7 mouse cellular contexts compared by ENCODE assay signal in the genomic region with DNA sequence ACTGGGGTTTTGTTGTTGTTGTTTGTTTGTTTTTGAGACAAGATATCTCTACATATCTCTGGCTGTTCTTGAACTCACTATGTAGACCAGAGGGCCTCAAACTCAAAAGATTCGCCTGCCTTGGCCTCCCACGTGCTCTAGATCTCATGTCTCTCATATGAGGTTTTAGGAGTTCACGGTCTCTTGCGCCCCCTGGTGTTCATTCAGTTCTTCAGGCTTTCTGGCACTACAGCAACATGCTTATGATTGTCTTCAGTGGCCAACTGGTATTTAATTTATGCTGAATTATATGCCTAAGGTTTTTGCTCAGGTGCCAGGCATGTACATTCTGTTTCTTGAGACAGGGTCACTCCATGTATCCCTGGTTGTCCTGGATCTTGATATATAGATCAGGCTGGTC. TPM values are rescaled to one million over a fixed set of nuclear protein-coding genes. Genes with fewer than 3 reads are reported as not detected.
A peak's percentile ranks its signal among the peaks of the same experiment; 100 is the strongest.
DNase-seq lines count a peak whose midpoint lies in the region; ATAC-seq lines count a peak whose summit lies in the region.

No protein-coding gene starts in this region.

- H3K27ac ChIP-seq in midbrain, embryonic 14.5 days (replicated peaks; ENCODE audit: low read depth, low read length): no peak overlapping the region

- H3K9me3 ChIP-seq in midbrain, embryonic 14.5 days (ENCODE audit: control insufficient read depth, low read length): no peaks in the 10 kb centered on the region

- peaks cover 22% of the 10 kb centered on the region for H3K36me3 ChIP-seq in midbrain, embryonic 14.5 days (ENCODE audit: control insufficient read depth, insufficient read depth, low read length)

- peak; percentile 89 for DNase-seq in ZHBTc4 (ENCODE audit: low read depth, low spot score)
- peak; percentile 79 for DNase-seq in cerebellum, adult 9-11 months
- DNase-seq in frontal cortex, postnatal 10 days (ENCODE audit: low spot score in 2 of 2): peak; percentile 73 to 81
- peak; percentile 92 to 93 for DNase-seq in left cerebral cortex, postnatal 14 days (ENCODE audit: low spot score in 2 of 2)
- DNase-seq in midbrain, embryonic 14.5 days: peak; percentile 92
- DNase-seq in spleen, postnatal 10 days (ENCODE audit: low spot score in 2 of 2): peak; percentile 71 to 91

- intact Hi-C loops in left cerebral cortex, postnatal 14 days (cut with DNase I): loop anchor here (1.0 to 5.0 kb wide), 2 partner anchors 35 to 162 kb away; no protein-coding TSS in a partner anchor

- 3% methylated on average over 4 of the region's 4 CpGs for WGBS in midbrain, embryonic 14.5 days

- H3K4me3 ChIP-seq in midbrain, embryonic 14.5 days (replicated peaks; ENCODE audit: low read depth, low read length): no peak overlapping the region

- H3K27me3 ChIP-seq in midbrain, embryonic 14.5 days (ENCODE audit: control insufficient read depth, insufficient read depth, low read length): no peaks in the 10 kb centered on the region

- H3K4me2 ChIP-seq in midbrain, embryonic 14.5 days (ENCODE audit: low read length): no peak overlapping the region

- no peak overlapping the region for H3K9ac ChIP-seq in midbrain, embryonic 14.5 days (replicated peaks; ENCODE audit: low read length)

- peaks cover 11% of the 10 kb centered on the region for H3K4me1 ChIP-seq in midbrain, embryonic 14.5 days (ENCODE audit: control insufficient read depth, insufficient read depth, low read length)

- peak; percentile 91 for ATAC-seq in inflammation-experienced regulatory T-cells, adult 6 months
- ATAC-seq in midbrain, embryonic 14.5 days (ENCODE audit: low FRiP score, low TSS enrichment): no peak

RNA-seq across cellular contexts. Expression of a gene that starts 6.3 kb away (rescaled TPM):
- polyA plus RNA-seq in inflammation-experienced regulatory T-cells, adult 6 months (2017; shearing (Covaris generic)): 1 to 10 TPM; 4.2 to 5.4 (median 4.4) TPM
- 1 to 10 TPM; 6.2 to 8.1 TPM for total RNA-seq in left cerebral cortex, postnatal 14 days (2021)
- polyA plus RNA-seq in midbrain, embryonic 14.5 days (2014; fragmentation: Nextera tagmentation; extraction: Ambion mirVana): 4.8 and 7.1 TPM in 2 replicates

RNA-seq across cellular contexts. Expression of a gene that starts 22.1 kb away (rescaled TPM):
- polyA plus RNA-seq in inflammation-experienced regulatory T-cells, adult 6 months (2017; shearing (Covaris generic)): under 1 TPM; 0.10 to 0.82 (median 0.71) TPM
- total RNA-seq in left cerebral cortex, postnatal 14 days (2021): under 1 TPM; 0.15 to 0.27 TPM
- polyA plus RNA-seq in midbrain, embryonic 14.5 days (2014; fragmentation: Nextera tagmentation; extraction: Ambion mirVana): 0.24 and 0.63 TPM in 2 replicates

RNA-seq across cellular contexts. Expression of a gene that starts 27.4 kb away (rescaled TPM):
- 10 to 100 TPM; 56.5 to 71.6 (median 62.1) TPM for polyA plus RNA-seq in inflammation-experienced regulatory T-cells, adult 6 months (2017; shearing (Covaris generic))
- total RNA-seq in left cerebral cortex, postnatal 14 days (2021): 10 to 100 TPM; 19.7 to 22.1 TPM
- 253 and 300 TPM in 2 replicates for polyA plus RNA-seq in midbrain, embryonic 14.5 days (2014; fragmentation: Nextera tagmentation; extraction: Ambion mirVana)

RNA-seq across cellular contexts. Expression of a gene that starts 50.4 kb away (rescaled TPM):
- polyA plus RNA-seq in inflammation-experienced regulatory T-cells, adult 6 months (2017; shearing (Covaris generic)): not detected
- total RNA-seq in left cerebral cortex, postnatal 14 days (2021): under 1 TPM; 0.48 to 0.55 TPM
- 0.29 and 0.54 TPM in 2 replicates for polyA plus RNA-seq in midbrain, embryonic 14.5 days (2014; fragmentation: Nextera tagmentation; extraction: Ambion mirVana)

RNA-seq across cellular contexts. Expression of a gene that starts 59.2 kb away (rescaled TPM):
- 10 to 100 TPM; 29.4 to 37.6 (median 36.4) TPM for polyA plus RNA-seq in inflammation-experienced regulatory T-cells, adult 6 months (2017; shearing (Covaris generic))
- 100 to 1,000 TPM in 1 of 2 experiments, 10 to 100 TPM in 1; 72.3 to 110 TPM for total RNA-seq in left cerebral cortex, postnatal 14 days (2021)
- polyA plus RNA-seq in midbrain, embryonic 14.5 days (2014; fragmentation: Nextera tagmentation; extraction: Ambion mirVana): 61.3 and 94.4 TPM in 2 replicates
